Mouse (Mus musculus) kidney, adult 8-10 months (tissue): Measurements from ENCODE around the gene Rnft2.

Source experiments
- DNase-seq, 2 experiments: peaks; one replicate each; pipeline ENCODE4 v3.0.0; 2022

Rnft2 gene

GRCm38 (mm10) chr5:118171665-118172064 lies 73.3 kb downstream of the Rnft2 start:
- DNase-seq, result no peak

- peak; percentile 9 to 37 for DNase-seq
Measured at GRCm38 (mm10) chr5:118170888-118171529, 73.9 kb downstream of the Rnft2 start.

GRCm38 (mm10) chr5:118169222-118170221 lies 75.4 kb downstream of the Rnft2 start:
- DNase-seq, result no peak

GRCm38 (mm10) chr5:118167561-118167995 lies 77.3 kb downstream of the Rnft2 start:
- DNase-seq, result peak; percentile 55 to 58

DNA sequence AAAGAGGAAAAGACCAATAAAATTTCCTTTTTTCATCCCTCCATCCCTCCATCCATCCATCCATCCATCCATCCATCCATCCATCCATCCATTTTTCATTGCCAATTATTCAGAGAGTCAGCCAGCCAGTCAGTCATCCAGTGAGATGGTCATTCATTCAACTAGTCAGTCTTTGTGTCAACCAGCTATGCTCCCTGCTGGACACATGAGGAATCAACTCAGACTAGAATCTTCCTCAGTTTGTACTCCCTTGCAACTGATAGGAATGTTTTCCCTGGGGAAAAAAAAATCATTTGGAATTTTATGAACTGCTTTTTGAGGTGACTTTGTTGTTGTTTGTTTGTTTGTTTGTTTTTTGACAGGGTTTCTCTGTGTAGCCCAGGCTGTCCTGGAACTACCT lies 79.5 kb downstream of the Rnft2 start:
- DNase-seq, result no peak

DNA sequence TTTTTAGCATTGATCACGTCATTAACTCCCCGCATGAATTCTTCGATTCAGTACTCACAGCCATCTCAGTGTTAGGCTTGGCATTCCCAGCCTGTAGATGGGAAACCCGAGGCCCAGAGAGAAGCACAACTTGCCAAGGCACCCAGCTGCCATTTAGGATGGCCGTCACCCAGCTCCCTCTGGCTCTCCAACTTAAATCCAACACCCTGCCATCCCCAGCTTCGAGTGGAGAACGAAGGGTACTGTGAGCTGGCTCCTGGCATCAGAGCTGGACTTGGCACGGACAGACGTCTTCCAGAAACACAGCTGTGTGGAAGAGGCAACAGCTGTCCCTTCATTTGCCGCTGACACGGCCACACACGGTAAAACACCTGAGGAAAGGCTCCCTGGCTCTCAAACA lies 80.3 kb downstream of the Rnft2 start, which contains the start of gene Hrk:
Hrk (plus strand) TSS at position 68 of the 400 bp plus-strand sequence.
- DNase-seq, result no peak

- DNase-seq, result no peak
Measured at GRCm38 (mm10) chr5:118160691-118161090, 84.2 kb downstream of the Rnft2 start.

- no peak for DNase-seq
Measured at GRCm38 (mm10) chr5:118156976-118157375, 87.9 kb downstream of the Rnft2 start.

DNA sequence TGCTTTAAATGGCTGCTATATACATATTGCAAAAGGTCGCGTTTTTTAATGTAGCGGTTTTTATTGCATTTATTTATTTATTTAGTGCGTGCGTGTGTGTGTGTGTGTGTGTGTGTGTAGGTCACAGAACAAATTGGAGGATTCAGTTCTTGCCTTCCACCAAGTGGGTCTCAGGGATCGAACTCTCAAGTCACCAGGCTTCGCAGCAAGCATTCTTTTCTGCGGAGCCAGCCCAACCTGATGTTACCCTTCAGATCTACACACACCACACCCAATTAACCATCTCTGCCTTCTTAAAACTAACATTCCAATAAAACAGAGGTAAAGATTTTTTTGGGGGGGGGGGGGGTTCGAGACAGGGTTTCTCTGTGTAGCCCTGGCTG lies 89.4 kb downstream of the Rnft2 start:
- DNase-seq, result no peak

DNA sequence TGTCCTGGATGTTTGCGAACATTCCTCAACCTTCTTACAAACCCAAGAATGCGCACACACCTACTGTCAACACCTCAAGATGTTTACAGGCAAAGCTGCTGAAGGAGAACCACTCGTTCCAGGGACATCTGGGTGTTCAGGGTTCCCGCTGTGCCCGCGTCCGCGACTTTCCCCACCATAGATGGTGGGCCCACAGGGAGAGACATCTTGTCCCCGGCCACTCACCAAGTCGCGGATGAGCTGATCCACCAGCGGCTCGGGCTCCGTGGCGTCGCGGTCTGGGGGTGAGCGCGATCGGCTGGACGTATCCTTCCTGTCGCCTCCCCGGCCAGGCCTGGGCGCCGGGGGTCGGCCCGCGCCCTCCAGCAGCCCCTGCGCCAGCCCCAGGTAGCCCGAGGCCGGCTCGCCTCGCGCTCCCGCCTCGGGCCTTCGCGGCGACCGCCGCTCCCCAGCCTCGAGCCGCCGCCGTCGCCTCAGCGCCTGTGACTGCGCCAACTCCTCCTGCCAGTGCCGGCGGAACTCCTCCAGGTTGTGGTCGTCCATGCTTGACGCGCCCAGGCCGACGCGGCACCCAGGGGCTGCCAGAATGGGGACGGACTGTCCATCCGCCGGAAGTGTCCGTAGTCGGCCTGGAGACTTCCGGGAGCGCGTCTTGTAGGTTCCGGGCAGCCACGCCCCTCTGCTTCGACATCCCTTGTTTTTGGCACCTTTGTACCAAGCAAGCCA lies 89.9 kb downstream of the Rnft2 start, which contains the start of gene Fbxw8:
Fbxw8 (minus strand) TSS at position 626 of the 726 bp plus-strand sequence.
- peak; percentile 74 to 88 for DNase-seq

DNA sequence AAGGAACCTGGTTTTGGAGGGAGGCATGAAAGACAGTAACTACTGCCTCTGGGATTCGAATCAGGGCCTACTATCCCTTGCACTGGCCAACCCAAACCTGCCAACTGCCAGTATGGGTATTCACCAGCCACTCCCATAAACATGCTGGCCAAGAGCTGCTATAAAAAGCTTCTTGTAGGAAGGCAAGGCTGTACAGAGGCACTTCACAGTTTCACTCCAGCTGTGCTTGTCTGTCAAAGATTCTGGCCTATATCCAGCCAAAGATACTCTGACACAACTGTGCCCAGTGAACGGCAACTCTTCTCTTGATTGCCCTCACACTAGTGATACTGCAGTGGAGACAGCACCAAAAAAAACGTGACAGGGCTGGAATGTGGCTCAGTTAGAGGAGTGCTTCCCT lies 95.2 kb downstream of the Rnft2 start:
- DNase-seq, result no peak

DNA sequence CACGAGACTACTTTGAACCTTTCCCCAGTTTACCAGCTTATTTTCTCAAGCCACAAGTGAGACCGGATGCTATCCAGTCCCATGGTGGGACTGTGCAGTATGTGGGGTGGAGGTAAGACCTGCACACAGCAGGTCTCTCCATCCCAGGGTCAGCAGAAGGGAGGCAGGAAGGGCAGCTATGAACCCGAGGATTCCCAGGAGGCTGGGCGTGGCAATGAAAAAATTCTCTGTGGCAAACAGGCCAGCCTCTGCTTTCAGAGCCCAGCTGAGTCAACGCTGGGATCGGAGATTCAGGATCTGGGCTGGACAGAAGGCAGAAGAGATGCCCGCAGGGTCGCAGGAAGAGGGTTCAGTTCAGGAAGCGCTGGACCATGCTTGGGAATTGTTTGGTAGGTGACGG lies 97.7 kb downstream of the Rnft2 start:
- no peak for DNase-seq

DNA sequence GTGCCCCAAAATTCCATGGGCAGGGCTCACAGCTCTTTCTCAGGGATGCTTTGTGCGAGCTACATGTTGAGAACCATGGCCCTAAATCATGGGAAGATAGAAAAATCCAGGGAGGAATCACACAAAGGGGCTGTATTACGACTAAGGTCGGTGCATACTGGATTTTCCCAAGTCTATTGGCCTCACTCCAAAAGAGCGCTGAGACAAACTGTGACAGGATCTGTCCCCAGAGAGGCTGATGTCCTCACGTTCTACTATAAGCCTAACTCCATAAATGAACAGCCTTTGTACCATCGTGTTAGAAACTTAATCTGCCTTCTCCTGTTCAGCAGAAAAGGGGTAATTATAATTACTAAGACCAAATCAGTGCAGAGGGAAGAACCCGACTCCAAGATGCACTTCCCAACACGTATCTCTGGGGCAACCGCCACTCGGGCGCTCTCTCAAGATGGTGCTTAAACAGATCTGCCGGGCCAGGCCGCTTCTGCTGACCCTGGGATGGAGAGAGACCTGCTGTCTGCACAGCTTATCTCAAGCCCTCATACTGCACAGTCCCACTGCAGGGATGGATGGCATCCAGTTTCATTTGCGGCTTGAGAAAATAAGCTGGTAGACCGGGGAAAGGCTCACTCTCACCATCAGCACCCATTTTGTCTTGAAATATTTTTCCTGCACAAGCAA lies 98.8 kb downstream of the Rnft2 start:
- DNase-seq, result no peak

DNA sequence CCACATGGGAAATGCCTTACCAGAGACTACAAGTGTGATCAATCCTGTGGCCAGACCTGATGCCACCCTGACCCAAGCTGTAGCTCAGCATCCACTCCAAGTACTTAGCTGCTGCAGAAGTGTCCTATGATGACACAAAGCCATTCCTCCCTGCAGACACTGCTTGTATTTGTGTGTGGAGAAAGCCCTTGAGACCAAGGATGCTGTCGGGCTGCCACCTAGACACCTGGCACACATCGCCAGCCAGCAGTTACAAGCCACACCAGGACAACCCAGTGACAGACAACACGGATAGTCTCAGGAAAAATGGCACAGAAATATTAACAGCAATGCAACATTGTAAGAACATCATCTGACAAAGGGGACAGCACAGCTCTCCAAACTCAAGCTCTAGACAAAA lies 99.5 kb downstream of the Rnft2 start:
- DNase-seq, result no peak

DNA sequence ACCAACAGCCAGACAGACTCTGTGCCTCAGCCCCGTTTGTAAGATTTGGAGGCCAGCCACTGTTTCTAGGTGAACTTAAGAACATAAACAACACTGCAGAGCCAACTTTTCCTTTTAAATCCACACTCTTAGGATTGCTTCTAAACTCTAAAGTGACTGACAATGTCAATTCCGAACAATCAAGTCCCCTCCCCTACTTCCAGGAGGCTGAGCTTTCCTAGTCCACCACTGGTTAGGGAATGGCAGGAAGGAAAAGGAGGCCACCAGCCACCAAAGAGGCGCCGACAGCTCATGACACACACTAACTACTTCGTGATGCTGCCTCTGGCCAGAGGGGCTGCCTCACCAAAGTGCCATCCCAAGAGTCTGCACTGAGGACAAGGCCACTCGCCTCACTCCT lies 100.1 kb downstream of the Rnft2 start:
- DNase-seq, result no peak

- no peak for DNase-seq
Measured at GRCm38 (mm10) chr5:118144327-118144726, 100.6 kb downstream of the Rnft2 start.

DNA sequence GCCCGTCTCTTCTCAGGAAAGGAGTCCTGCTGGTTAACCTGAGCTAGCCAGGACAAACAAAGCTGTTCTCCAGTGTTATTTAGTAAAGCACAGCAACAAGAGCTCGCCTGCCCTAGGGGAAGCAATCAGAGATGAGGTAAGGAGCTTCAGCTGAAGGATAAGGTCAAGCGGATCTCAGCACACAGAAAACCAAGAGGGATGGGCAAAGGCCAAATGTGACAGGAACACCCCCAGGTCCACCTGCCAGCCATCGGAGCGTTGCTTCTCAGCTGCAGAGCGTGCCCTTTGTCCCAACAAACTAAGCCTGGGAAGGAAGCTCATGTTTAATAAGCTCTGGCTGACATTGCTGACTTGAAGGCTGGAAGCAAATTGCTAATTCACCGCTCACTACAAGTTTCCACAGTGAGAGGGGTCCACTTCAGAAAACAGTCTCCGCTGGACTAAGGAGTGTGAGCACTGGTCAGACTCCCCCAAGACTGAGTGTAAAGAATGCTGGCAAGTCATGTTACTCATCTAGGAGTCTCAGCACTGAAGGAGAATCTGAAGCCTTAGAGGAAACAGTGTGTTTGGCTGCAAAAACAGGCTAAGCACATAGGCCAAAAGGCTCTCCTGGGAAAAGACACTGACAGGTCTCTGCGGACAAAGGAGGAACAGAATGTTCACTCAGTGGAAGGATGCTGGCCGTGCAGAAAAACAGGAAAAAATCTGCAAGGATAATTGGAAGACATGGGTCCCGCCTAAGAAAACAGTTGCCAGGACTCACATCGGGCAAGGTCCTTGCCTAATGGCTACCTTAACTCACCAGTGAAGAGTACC lies 101.5 kb downstream of the Rnft2 start:
- peak; percentile 71 to 73 for DNase-seq

GRCm38 (mm10) chr5:118142471-118142870 lies 102.4 kb downstream of the Rnft2 start:
- no peak for DNase-seq
